Mouse (Mus musculus) layer of hippocampus, postnatal 25 days (tissue): Measurements from ENCODE around the gene Rpap3. TPM values are rescaled to one million over a fixed set of nuclear protein-coding genes. Genes with fewer than 3 reads are reported as not detected.

Experiments used
- DNase-seq, 2 experiments: peaks; one replicate each; pipeline ENCODE4 v3.0.0; 2022; ENCODE audit warnings: mixed read lengths in 2 of 2, low spot score in 1 of 2; ENCODE audit errors: extremely low spot score in 1 of 2
- total RNA-seq, 2 experiments: library from RNA; stranded (reverse); gene quantifications; 2 replicates each; pipeline ENCODE4 v1.2.3; 2021

Gene Rpap3
- total RNA-seq, 2 experiments from 2014 or later, result 23.7 to 24.9 TPM

DNA sequence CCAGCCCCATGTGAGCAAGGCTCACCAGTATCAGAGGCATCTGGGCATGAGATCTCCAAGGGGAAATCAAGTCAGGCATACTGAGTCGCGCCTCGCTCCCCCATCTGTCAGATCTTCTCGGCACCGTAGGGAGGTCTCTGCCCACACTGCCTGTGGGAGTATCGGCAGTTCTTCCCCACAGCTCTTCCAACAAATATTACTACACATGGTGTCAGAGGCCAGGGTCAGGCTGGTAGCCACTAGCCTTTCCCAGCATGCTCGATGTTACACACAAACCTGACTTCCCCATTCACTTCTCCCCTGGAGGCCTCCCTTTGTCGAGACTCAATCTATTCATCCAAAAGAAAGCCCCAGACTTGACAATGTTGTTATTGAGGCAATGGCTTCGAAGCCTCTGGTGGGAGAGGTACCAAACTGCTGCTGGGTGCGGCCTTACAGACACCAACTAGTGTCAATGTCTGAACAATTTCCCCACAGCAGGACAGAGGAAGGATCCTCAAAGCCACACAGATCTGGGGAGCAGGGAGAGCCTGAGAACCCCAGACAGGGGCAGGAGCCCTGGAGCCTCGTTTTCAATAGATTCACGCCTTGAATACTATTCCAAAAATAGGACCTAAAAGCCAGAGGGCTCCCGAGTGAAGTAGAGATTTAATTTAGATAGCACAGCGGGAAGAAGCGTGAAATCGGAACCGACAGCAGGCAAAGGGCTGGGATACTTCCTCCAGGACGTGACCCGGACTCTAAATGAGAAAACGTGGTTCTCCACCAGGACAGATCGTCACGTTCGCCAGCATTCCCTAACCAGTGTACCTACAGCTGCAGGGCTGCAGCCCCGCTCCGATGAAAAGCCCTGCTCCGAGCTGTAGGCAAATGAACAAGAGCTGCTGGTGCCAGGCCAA lies 47.5 kb downstream of the Rpap3 start:
- DNase-seq, result no peak

- DNase-seq, result no peak
These were observed 48.2 kb downstream of the Rpap3 start for GRCm38 (mm10) chr15:97657420-97657819.

DNA sequence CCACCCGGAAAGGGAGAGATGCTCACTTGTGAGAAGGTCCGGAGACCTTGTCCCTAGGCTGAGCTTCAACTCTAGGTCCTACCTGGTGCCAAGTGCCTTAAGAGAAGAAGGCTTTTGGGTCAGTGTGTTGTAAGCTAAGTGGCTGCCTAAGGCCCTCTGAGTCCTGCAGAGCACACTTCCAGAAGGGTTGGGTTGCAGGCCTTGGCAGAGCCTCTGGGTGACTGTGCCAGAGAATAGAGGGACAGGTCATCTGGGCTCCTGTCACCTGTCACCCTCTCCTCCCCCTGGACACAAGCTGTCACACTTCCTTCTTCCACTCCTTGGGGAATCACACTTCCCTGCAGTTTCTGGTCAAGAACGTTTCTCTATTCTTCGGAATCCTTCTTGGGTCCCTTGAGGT lies 55.9 kb downstream of the Rpap3 start:
- DNase-seq, result no peak

- peak in 1 of 2 experiments; percentile 40 for DNase-seq
These were observed 57.4 kb downstream of the Rpap3 start for GRCm38 (mm10) chr15:97648176-97648575.

DNA sequence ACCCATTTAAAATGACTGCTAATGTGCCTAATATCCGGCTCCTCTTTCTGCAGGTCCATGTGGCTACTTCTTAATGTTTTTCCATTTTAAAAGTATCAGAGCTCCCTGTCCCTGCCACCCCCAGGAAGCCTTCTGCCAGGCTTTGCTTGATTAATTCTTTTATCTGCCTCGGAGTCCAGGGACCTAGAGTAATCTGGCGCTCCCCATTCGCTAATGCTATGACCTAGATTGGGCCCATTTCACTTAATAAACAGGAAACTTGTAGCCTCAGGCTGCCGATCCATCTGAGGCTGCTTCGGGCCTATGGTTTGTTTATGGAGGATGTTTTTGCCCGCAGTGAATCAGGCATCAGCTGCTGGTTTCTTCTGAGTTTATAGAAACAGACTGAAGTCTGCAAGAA lies 59.2 kb downstream of the Rpap3 start:
- DNase-seq, result no peak

GRCm38 (mm10) chr15:97643986-97644385 lies 61.6 kb downstream of the Rpap3 start:
- no peak for DNase-seq

Other genes with a start within 250 kb of the Rpap3 start
- under 1 TPM; 0.59 to 0.71 TPM for gene Endou, start 25.5 kb upstream of the Rpap3 start, total RNA-seq
- 10 to 100 TPM; 36.3 to 40.3 TPM for gene Rapgef3, start 62.1 kb upstream of the Rpap3 start, total RNA-seq
- 100 to 1,000 TPM; 151 to 169 TPM for gene Slc48a1, start 72.7 kb upstream of the Rpap3 start, total RNA-seq
- gene Hdac7, start 138.7 kb upstream of the Rpap3 start, total RNA-seq, result 10 to 100 TPM; 15.6 to 30.1 TPM
- gene Vdr, start 204.8 kb upstream of the Rpap3 start, total RNA-seq, result under 1 TPM in 1 of 2 experiments, not detected in 1; 0.07 TPM